Mouse (Mus musculus) ES-E14 (cell line): ENCODE results near the gene Ehbp1l1. TPM values are rescaled to one million over a fixed set of nuclear protein-coding genes. Genes with fewer than 3 reads are reported as not detected.
"Not testable (repeated sequence)": the region's sequence is repeated elsewhere in the genome, so short reads cannot be mapped to it uniquely, and the experiment has no call there.

Source experiments
- DNase-seq: peaks from one replicate; pipeline ENCODE4 v3.0.0-alpha.2; 2013; ENCODE audit warnings: low read depth, low spot score
- H3K27ac ChIP-seq: 2 replicates; pipeline ENCODE4 v1.5.1; 2012; ENCODE audit warnings: low read depth, mild to moderate bottlenecking, low read length, moderate library complexity, mixed read lengths; ENCODE audit not compliant: poor library complexity, insufficient read depth, severe bottlenecking
- H3K36me3 ChIP-seq: 2 replicates; pipeline ENCODE4 v1.6.1; 2012; ENCODE audit warnings: mild to moderate bottlenecking, low read length, moderate library complexity, mixed read lengths; ENCODE audit not compliant: control insufficient read depth, poor library complexity, insufficient read depth, severe bottlenecking
- H3K4me1 ChIP-seq, 2 experiments: fragments of 150-350 bp in 1 of 2; sonication (generic) in 1 of 2; 2 replicates each; pipeline ENCODE4 v1.6.1; 2012; ENCODE audit warnings: low read length in 2 of 2, mild to moderate bottlenecking in 1 of 2, mixed read lengths in 1 of 2; ENCODE audit not compliant: control insufficient read depth in 2 of 2, insufficient read depth in 2 of 2, poor library complexity in 1 of 2
- H3K4me3 ChIP-seq, 2 experiments: fragments of 150-350 bp in 1 of 2; sonication (generic) in 1 of 2; 2 replicates each; pipeline ENCODE4 v1.5.1; 2012; ENCODE audit warnings: low read length in 2 of 2, low read depth in 1 of 2, mild to moderate bottlenecking in 1 of 2, mixed read lengths in 1 of 2; ENCODE audit not compliant: insufficient read depth in 1 of 2, poor library complexity in 1 of 2, severe bottlenecking in 1 of 2
- H3K9ac ChIP-seq: 2 replicates; pipeline ENCODE4 v1.6.1; 2012; ENCODE audit warnings: low read depth, mild to moderate bottlenecking, low read length, mixed read lengths; ENCODE audit not compliant: poor library complexity, insufficient read depth, severe bottlenecking
- H3K9me3 ChIP-seq: fragments of 150-350 bp; sonication (generic); 2 replicates; pipeline ENCODE4 v1.6.1; 2012; ENCODE audit warnings: low read depth, mild to moderate bottlenecking, low read length; ENCODE audit not compliant: control insufficient read depth, insufficient read depth
- CHD2 ChIP-seq: IDR thresholded peaks from 2 replicates; pipeline ENCODE4 v1.6.1; 2014; ENCODE audit warnings: mild to moderate bottlenecking, low read depth, low read length, inconsistent platforms
- HCFC1 ChIP-seq: IDR thresholded peaks from 2 replicates; pipeline ENCODE4 v1.6.1; 2012; ENCODE audit warnings: low read length, inconsistent platforms, borderline replicate concordance; ENCODE audit not compliant: insufficient read depth
- MAFK ChIP-seq: IDR thresholded peaks from 2 replicates; pipeline ENCODE4 v1.6.1; 2014; ENCODE audit warnings: mild to moderate bottlenecking, low read depth, low read length, inconsistent platforms; ENCODE audit not compliant: insufficient read depth
- ZC3H11A ChIP-seq: IDR thresholded peaks from 2 replicates; pipeline ENCODE4 v1.6.1; 2012; ENCODE audit warnings: low read depth, mild to moderate bottlenecking, inconsistent platforms, low read length, borderline replicate concordance
- ZNF384 ChIP-seq: IDR thresholded peaks from 2 replicates; pipeline ENCODE4 v1.6.1; 2012; ENCODE audit warnings: low read depth, low read length, inconsistent platforms
- in situ Hi-C, 2 experiments: fragments of 600-800 bp; cut with MboI; formaldehyde crosslinking; loops; one replicate each; pipeline ENCODE4 v1.15.1; 2025; ENCODE audit warnings: low sequenced_read_pairs in 2 of 2, inconsistent platforms in 1 of 2; ENCODE audit not compliant: unreplicated experiment in 2 of 2
- total RNA-seq: library from RNA; depleted of rRNA; stranded (reverse); fragments of 300-350 nt; gene quantifications from 2 replicates; pipeline ENCODE4 v1.2.3, GENCODE M21; 2012

Gene Ehbp1l1
- total RNA-seq, 1 experiment: 16.4 TPM

DNA sequence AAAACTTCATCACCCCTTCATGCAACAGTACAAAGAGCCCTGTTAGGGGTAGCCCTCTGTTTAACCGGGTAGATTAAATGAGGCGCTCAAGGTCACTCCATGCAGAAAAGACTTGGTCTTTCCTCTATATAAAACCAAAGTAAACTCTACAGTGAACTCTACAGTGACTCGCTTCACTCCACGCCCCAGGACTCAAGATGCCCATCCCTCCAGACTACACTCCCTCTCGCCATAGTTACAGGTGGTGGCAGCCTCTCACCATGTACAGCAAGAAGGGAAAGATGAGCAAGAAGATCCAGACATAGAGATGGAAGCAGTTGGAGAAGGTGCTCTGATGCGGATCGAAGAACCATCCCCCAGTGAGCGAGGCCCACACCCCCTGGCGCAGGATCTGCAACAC lies 38.4 kb downstream of the Ehbp1l1 start:
- H3K4me1 ChIP-seq: peaks cover 4 to 13% of the 10 kb centered on the region in 2 experiments; a peak in 2 of 4 replicates
- TF ChIP-seq ZC3H11A (no peak), CHD2 (no peak), HCFC1 (no peak), MAFK (no peak), ZNF384 (no peak)
- peak overlapping the region; percentile 81 to 90 for H3K4me3 ChIP-seq
- H3K36me3 ChIP-seq: peaks cover 40% of the 10 kb centered on the region
- H3K9me3 ChIP-seq: no peaks in the 10 kb centered on the region
- no peak for DNase-seq
- in situ Hi-C loops: no loop called here
- H3K9ac ChIP-seq: peak overlapping the region; percentile 81
- H3K27ac ChIP-seq: peak overlapping the region; percentile 68; the same call in 1 of the 2 replicates

GRCm38 (mm10) chr19:5686954-5687353 lies 39.2 kb downstream of the Ehbp1l1 start:
- H3K9ac ChIP-seq, in situ Hi-C loops, H3K9me3 ChIP-seq, DNase-seq, H3K4me3 ChIP-seq, H3K27ac ChIP-seq: not testable (repeated sequence)
- Histone ChIP-seq H3K36me3 (peaks cover 42% of the 10 kb centered on the region), H3K4me1 (peaks cover 4 to 13% of the 10 kb centered on the region in 2 experiments; a peak in 2 of 4 replicates)

GRCm38 (mm10) chr19:5686437-5686836 lies 39.7 kb downstream of the Ehbp1l1 start:
- in situ Hi-C loops: no loop called here
- Histone ChIP-seq H3K9ac (no peak overlapping the region), H3K4me1 (peaks cover 4 to 13% of the 10 kb centered on the region in 2 experiments; a peak in 2 of 4 replicates), H3K36me3 (peaks cover 44% of the 10 kb centered on the region), H3K27ac (no peak overlapping the region), H3K9me3 (no peaks in the 10 kb centered on the region), H3K4me3 (no peak overlapping the region)
- TF ChIP-seq HCFC1 (no peak), ZNF384 (no peak), MAFK (no peak), ZC3H11A (no peak), CHD2 (no peak)
- no peak for DNase-seq

- DNase-seq: no peak
- Histone ChIP-seq H3K9me3 (no peaks in the 10 kb centered on the region), H3K4me1 (peaks cover 4 to 13% of the 10 kb centered on the region in 2 experiments; a peak in 2 of 4 replicates), H3K27ac (no peak overlapping the region), H3K9ac (no peak overlapping the region), H3K36me3 (peaks cover 45% of the 10 kb centered on the region), H3K4me3 (no peak overlapping the region)
- in situ Hi-C loops: no loop called here
- TF ChIP-seq ZNF384 (no peak), MAFK (no peak), ZC3H11A (no peak)
These were observed 40.3 kb downstream of the Ehbp1l1 start for GRCm38 (mm10) chr19:5685861-5686260.

DNA sequence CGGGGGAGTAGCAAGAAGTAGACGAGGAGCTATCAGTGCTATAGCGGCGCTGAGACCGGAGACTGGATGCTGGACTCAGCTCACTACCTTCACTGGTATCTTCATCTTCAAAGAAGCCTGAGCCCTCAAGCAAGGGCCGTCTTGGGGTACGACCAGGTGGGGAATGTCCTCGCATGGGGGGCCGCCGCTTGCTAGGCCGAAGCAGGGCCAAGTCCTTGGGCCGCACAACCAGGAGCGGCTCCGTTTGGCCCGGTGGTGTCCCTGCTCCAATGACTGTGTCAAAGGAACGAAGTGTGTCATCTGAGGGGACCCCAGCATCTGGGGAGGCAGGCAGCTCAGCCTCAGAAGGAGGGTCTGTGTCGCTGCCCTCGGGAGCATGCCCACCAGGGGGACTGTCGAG lies 40.7 kb downstream of the Ehbp1l1 start:
- Histone ChIP-seq H3K4me3 (no peak overlapping the region), H3K36me3 (peaks cover 44% of the 10 kb centered on the region), H3K27ac (no peak overlapping the region), H3K9me3 (no peaks in the 10 kb centered on the region), H3K4me1 (peaks cover 4 to 10% of the 10 kb centered on the region in 2 experiments; a peak in 2 of 4 replicates), H3K9ac (no peak overlapping the region)
- DNase-seq: no peak
- in situ Hi-C loops: no loop called here
- TF ChIP-seq ZC3H11A: no peak
- TF ChIP-seq MAFK: no peak
- no peak for TF ChIP-seq CHD2
- TF ChIP-seq HCFC1: no peak
- TF ChIP-seq ZNF384: no peak
